Mouse (Mus musculus) intestine, embryonic 14.5 days (tissue): Measurements from ENCODE around the gene Cul4a. TPM values are rescaled to one million over a fixed set of nuclear protein-coding genes. Genes with fewer than 3 reads are reported as not detected.

Experiments
- ATAC-seq: fragments of 200-750 bp; cut with Nextera tagmentation; replicated peaks from 2 replicates; pipeline ENCODE4 v1.8.0; 2017; ENCODE audit warnings: low read depth, moderate number of reproducible peaks, moderate TSS enrichment, moderate library complexity; ENCODE audit not compliant: low FRiP score, low TSS enrichment
- DNase-seq: peaks from one replicate; pipeline ENCODE4 v3.0.0-alpha.2; 2018; ENCODE audit warnings: low spot score
- H3K27ac ChIP-seq: fragments of 300-500 bp; sonication (generic); 2 replicates; pipeline ENCODE4 v1.5.1; 2014; ENCODE audit warnings: low read depth, mild to moderate bottlenecking, control low read depth
- H3K27me3 ChIP-seq: fragments of 300-500 bp; sonication (generic); replicated peaks from 2 replicates; pipeline ENCODE4 v1.6.1; 2014; ENCODE audit warnings: low read length, control low read depth; ENCODE audit not compliant: control insufficient read depth, insufficient read depth
- H3K36me3 ChIP-seq: fragments of 300-500 bp; sonication (generic); 2 replicates; pipeline ENCODE4 v1.6.1; 2014; ENCODE audit warnings: low read length, control low read depth; ENCODE audit not compliant: control insufficient read depth, insufficient read depth
- H3K4me1 ChIP-seq: fragments of 300-500 bp; sonication (generic); replicated peaks from 2 replicates; pipeline ENCODE4 v1.6.1; 2014; ENCODE audit warnings: low read length, control low read depth, mixed read lengths; ENCODE audit not compliant: control insufficient read depth, insufficient read depth
- H3K4me2 ChIP-seq: fragments of 300-500 bp; sonication (generic); 2 replicates; pipeline ENCODE4 v1.6.1; 2014; ENCODE audit warnings: low read length
- H3K4me3 ChIP-seq: fragments of 300-500 bp; sonication (generic); 2 replicates; pipeline ENCODE4 v1.5.1; 2014; ENCODE audit warnings: low read depth, low read length, control low read depth, mixed read lengths
- H3K9ac ChIP-seq: fragments of 300-500 bp; sonication (generic); 2 replicates; pipeline ENCODE4 v1.6.1; 2014; ENCODE audit warnings: mild to moderate bottlenecking, low read length
- H3K9me3 ChIP-seq: fragments of 300-500 bp; sonication (generic); 2 replicates; pipeline ENCODE4 v1.6.1; 2016; ENCODE audit warnings: low read length, control low read depth; ENCODE audit not compliant: control insufficient read depth
- WGBS: fragments of 180-500 bp; shearing (Covaris S2); extraction: QIAGEN DNeasy Blood & Tissue Kit; methylation state at CpG from one replicate; pipeline ENCODE4 v1.1.7; 2014; 5-methylcytosine and 5-hydroxymethylcytosine counted together
- polyA plus RNA-seq: library from polyadenylated mRNA; unstranded; fragments of >200 nt; fragmentation: Nextera tagmentation; extraction: Ambion mirVana; gene quantifications from 2 replicates; pipeline ENCODE4 v1.2.1, GENCODE M21; 2014

The Cul4a gene
- polyA plus RNA-seq, 1 experiment from 2014 or later: 93.1 TPM

DNA sequence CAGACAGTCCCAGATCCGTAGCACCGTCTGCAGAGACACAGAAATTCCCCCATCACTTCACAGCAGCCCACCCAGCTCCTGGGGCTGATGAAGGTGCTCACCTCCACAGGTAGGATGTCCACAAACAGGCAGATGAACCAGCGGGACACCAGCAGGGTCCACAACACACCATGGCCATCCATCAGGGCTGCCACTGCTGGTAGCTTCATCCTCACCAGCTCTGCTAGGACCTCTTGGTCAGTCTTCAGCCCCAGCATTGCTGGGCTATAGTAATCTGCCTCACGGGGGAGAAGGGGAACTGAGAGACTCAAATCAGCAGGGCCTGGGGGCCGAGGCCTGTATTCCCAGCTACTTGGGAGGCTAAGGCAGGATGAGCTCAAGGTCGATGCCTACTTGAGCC lies 74.1 kb downstream of the Cul4a start:
- no peaks in the 10 kb centered on the region for H3K27me3 ChIP-seq
- H3K9me3 ChIP-seq: no peaks in the 10 kb centered on the region
- DNase-seq: no peak
- H3K9ac ChIP-seq: no peak overlapping the region
- no peaks in the 10 kb centered on the region for H3K4me1 ChIP-seq
- peaks cover 41% of the 10 kb centered on the region for H3K36me3 ChIP-seq
- no peak overlapping the region for H3K4me3 ChIP-seq
- no peak for ATAC-seq
- H3K4me2 ChIP-seq: no peak overlapping the region
- 69% methylated on average over 6 of the region's 6 CpGs for WGBS
- no peak overlapping the region for H3K27ac ChIP-seq

DNA sequence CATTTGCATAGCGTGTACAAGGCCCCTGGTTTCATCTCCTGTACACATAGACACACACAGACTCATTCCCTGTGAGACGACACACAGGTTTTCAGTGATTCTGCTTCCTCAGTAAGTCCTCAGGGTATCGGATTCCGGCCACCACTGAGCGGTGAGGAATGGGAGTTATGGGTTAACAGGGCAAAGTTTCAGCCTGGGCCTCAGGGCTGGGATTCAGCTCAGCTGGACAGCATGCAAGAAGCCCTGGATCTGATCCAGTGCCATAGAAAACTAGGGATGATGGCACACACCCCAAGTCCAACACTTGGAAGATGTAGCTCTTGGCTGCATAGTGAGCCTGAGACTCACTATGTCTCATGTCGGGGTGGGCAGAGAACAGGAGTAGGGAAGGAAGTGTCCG lies 74.5 kb downstream of the Cul4a start:
- no peak for ATAC-seq
- Histone ChIP-seq H3K4me3 (no peak overlapping the region), H3K9ac (no peak overlapping the region), H3K27ac (no peak overlapping the region), H3K27me3 (no peaks in the 10 kb centered on the region), H3K4me1 (no peaks in the 10 kb centered on the region), H3K9me3 (no peaks in the 10 kb centered on the region), H3K4me2 (no peak overlapping the region), H3K36me3 (peaks cover 36% of the 10 kb centered on the region)
- whole genome bisulfite sequencing: 80% methylated on average over 7 of the region's 7 CpGs
- no peak for DNase-seq

DNA sequence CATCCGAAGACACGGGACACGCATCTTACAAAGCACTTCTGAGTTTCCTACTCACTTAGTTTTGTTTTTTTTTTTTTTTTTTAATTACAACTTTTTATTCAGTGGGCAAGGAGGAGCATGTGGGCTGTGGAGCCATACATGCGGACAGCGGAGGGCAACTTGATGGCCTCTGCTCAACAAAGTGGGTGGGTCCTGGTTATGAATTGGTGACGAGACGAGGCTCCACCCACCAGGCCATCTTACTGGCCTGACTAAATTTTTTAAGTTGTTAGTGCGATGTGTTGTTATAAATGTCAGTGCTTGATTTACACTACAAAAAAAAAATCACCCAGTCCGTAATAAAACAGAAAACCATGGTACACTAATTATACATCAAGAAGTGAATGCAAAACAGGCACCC lies 75.0 kb downstream of the Cul4a start:
- H3K27me3 ChIP-seq: no peaks in the 10 kb centered on the region
- DNase-seq (no peak), ATAC-seq (no peak)
- no peak overlapping the region for H3K9ac ChIP-seq
- H3K4me1 ChIP-seq: no peaks in the 10 kb centered on the region
- WGBS: 82% methylated on average over 9 of the region's 9 CpGs
- no peaks in the 10 kb centered on the region for H3K9me3 ChIP-seq
- no peak overlapping the region for H3K4me2 ChIP-seq
- H3K36me3 ChIP-seq: peaks cover 32% of the 10 kb centered on the region
- no peak overlapping the region for H3K27ac ChIP-seq
- H3K4me3 ChIP-seq: no peak overlapping the region

DNA sequence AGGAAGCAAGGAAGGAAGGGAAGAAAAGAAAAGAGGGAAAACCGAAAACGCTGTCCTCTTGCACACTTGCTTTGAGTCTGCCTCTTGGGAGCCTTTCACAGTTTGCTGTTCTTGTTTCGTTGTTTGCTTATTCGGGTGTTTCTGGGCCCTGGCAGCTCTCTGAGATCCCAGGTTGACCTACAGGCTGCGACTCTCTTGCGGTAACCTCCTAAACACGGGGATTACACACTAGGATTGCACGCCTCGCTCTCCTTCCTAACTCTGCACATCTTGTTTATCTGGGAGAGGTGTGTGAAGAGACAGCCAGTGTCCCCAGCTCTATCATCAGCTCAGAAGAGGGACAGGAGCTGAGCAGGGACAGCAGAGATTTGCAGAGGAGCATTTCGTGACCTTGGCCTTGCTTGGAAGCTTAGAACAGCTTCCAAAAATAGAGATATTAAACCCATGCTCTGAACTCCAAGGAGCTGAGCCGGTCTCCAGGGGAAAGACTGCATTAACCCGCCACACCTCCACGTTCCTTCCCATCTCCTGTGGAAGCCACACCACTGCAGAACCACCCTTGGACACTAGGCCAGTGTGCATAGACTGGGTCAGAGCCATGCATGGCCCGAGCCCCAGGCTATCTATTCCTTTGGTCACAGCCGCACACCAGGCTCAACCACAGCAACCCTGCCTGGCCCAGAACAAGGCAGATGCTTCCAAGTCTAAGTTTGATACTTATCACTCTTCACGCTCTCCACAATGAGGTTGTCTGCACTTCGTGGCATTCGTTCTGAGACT lies 75.7 kb downstream of the Cul4a start:
- DNase-seq (no peak), ATAC-seq (no peak)
- no peak overlapping the region for H3K4me3 ChIP-seq
- H3K4me2 ChIP-seq: no peak overlapping the region
- H3K27me3 ChIP-seq: no peaks in the 10 kb centered on the region
- H3K27ac ChIP-seq: no peak overlapping the region
- no peak overlapping the region for H3K9ac ChIP-seq
- H3K36me3 ChIP-seq: peaks cover 25% of the 10 kb centered on the region
- no peaks in the 10 kb centered on the region for H3K4me1 ChIP-seq
- WGBS: 82% methylated on average over 18 of the region's 18 CpGs
- H3K9me3 ChIP-seq: no peaks in the 10 kb centered on the region

DNA sequence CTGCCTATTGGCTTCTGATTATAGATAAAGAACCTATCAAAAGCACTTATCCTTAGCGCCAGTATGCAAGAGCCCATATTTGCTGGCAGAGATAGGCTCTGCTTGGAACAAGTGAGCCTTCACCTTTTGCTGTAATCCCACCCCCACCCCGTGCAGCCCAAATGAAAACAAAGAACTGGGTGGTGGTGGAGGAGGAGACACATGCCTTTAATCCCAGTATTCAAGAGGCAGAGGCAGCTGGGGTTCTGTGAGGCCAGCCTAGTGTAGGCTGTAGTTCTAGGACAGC lies 76.2 kb downstream of the Cul4a start:
- no peak for ATAC-seq
- Histone ChIP-seq H3K36me3 (peaks cover 19% of the 10 kb centered on the region), H3K27ac (no peak overlapping the region), H3K27me3 (no peaks in the 10 kb centered on the region), H3K4me3 (no peak overlapping the region), H3K4me2 (no peak overlapping the region), H3K4me1 (no peaks in the 10 kb centered on the region), H3K9me3 (no peaks in the 10 kb centered on the region), H3K9ac (no peak overlapping the region)
- DNase-seq: no peak
- WGBS: 58% methylated on average over 2 of the region's 2 CpGs

DNA sequence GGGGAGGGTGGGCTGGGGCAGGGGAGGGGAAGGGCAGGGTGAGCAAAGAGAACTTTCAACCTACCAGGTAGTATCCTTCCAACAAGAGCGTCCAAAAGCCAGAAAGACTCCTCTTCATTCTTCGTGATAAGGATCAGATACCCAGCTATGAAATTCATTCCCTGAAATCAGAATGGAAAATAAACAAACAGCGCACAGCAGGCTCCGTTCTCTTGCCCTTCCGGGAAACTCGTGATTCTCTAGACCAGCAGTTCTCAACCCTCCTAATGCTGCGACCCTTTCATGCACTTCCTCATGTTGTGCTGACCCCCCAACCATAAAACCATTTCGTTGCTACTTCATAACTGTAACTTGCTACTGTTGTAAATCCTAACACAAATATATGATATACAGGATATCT lies 81.4 kb downstream of the Cul4a start:
- Histone ChIP-seq H3K36me3 (0 out of 2 replicates have a peak, but pooled peaks cover 5% of the 10 kb centered on the region), H3K9ac (no peak overlapping the region), H3K4me3 (no peak overlapping the region), H3K27me3 (no peaks in the 10 kb centered on the region), H3K4me2 (no peak overlapping the region), H3K27ac (no peak overlapping the region), H3K4me1 (no peaks in the 10 kb centered on the region), H3K9me3 (no peaks in the 10 kb centered on the region)
- 77% methylated on average over 8 of the region's 8 CpGs for WGBS
- ATAC-seq (no peak), DNase-seq (no peak)

DNA sequence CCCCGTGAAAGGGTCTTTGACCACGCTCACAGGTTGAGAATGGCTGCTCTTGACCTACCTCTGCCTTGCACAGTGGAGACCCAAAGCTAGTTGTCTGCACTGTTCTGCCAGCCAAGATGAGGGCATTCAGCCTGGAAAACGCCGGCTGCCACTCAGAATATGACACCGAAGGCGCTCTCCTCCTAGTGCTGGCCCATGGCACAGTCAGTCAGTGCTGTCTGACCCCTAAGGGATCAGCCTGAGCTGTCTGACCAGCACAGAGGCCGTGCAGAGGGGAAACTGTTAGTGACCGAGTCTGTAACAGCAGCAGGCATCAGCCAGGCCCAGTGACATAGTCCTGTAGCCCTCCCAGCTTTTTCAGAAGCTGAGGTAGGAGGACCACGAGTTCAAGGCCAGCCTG lies 81.8 kb downstream of the Cul4a start:
- ATAC-seq (no peak), DNase-seq (no peak)
- Histone ChIP-seq H3K4me3 (no peak overlapping the region), H3K9me3 (no peaks in the 10 kb centered on the region), H3K27me3 (no peaks in the 10 kb centered on the region), H3K36me3 (0 out of 2 replicates have a peak, but pooled peaks cover 5% of the 10 kb centered on the region), H3K27ac (no peak overlapping the region), H3K4me2 (no peak overlapping the region), H3K4me1 (no peaks in the 10 kb centered on the region), H3K9ac (no peak overlapping the region)
- WGBS: 78% methylated on average over 9 of the region's 9 CpGs

DNA sequence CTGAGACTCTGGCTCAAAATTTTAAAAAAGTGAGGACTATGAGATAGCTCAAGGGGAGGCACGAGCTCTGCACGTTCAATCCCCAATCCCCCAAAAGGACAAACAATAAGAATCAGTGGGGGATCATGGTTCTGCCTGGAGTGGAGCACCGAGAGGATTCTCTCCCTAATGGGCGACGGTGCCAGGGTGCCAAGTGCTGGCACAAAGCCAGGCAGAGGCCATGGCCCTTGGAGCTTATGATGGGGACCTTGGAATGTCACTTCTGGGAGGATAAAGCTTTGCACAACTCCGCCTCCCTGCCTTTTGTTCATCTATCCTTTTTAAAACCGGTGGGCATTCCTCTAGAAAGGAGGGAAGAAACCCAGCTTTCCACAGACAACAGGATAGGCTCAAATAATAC lies 82.2 kb downstream of the Cul4a start:
- Histone ChIP-seq H3K4me1 (no peaks in the 10 kb centered on the region), H3K27me3 (no peaks in the 10 kb centered on the region), H3K4me2 (no peak overlapping the region), H3K4me3 (no peak overlapping the region), H3K27ac (no peak overlapping the region), H3K36me3 (0 out of 2 replicates have a peak, but pooled peaks cover 5% of the 10 kb centered on the region), H3K9me3 (no peaks in the 10 kb centered on the region), H3K9ac (no peak overlapping the region)
- DNase-seq: no peak
- 83% methylated on average over 7 of the region's 7 CpGs for WGBS
- ATAC-seq: no peak

DNA sequence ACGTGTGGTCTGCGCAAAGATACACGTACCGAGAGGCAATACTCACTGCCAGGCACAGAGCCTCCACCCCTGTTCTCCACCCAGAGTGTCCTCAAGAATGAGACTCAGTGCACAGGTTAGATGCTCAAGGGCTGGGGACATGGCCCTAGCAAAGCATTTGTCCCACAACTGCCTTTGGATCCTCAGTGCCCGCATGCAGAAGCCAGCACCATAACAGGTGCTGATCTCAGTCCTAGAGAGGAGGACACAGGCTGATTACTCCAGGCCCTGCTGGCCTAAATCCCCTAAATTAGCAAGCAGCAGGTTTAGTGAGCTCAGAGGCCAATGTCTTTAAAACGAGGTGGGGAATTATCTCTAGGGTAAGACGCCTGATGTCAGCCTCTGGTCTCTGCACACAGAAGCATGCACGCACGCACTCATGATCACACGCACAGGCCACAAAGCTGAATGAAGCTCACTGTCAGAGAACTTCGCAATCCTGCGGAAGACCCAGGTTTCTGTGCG lies 82.7 kb downstream of the Cul4a start:
- Histone ChIP-seq H3K4me3 (no peak overlapping the region), H3K27ac (no peak overlapping the region), H3K27me3 (no peaks in the 10 kb centered on the region), H3K36me3 (0 out of 2 replicates have a peak, but pooled peaks cover under 1% of the 10 kb centered on the region), H3K9ac (no peak overlapping the region), H3K9me3 (no peaks in the 10 kb centered on the region), H3K4me2 (no peak overlapping the region), H3K4me1 (no peaks in the 10 kb centered on the region)
- no peak for ATAC-seq
- no peak for DNase-seq
- 92% methylated on average over 13 of the region's 13 CpGs for WGBS
